Mouse (Mus musculus): ENCODE results near the gene Mill2. TPM values are rescaled to one million over a fixed set of nuclear protein-coding genes. Genes with fewer than 3 reads are reported as not detected.
"Not testable (repeated sequence)": the region's sequence is repeated elsewhere in the genome, so short reads cannot be mapped to it uniquely, and the experiment has no call there.

Gene Mill2
- polyA plus RNA-seq, 1 experiment from 2014 or later, result 0.51 TPM

DNA sequence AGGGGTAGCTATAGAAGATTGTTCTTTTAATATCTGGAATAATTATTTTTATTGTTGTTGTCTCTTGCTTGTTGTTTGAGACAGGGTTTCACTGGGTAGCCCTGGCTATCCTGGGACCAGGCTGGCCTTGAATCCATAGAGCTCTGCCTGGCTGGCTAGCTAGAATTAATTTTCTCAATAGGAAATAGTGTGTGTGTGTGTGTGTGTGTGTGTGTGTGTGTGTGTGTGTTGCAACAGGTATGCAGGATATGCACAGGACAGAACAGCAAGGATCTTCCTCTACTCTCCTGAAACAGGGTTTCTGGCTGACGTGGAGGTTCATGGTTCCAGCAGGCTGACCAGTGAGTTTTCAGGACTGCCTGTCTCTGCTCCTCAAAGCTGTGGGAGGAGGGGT, 1.4 kb downstream of the Mill2 start:
- Histone ChIP-seq H3K4me2 (peak overlapping the region; percentile 67), H3K36me3 (no peaks in the 10 kb centered on the region), H3K27ac (replicated peaks) (peak overlapping the region; percentile 64; the same call in 1 of the 2 replicates), H3K27me3 (replicated peaks) (no peaks in the 10 kb centered on the region), H3K4me1 (peaks cover 11% of the 10 kb centered on the region), H3K9ac (replicated peaks) (no peak overlapping the region), H3K9me3 (replicated peaks) (no peaks in the 10 kb centered on the region), H3K4me3 (replicated peaks) (peak overlapping the region; percentile 20; the same call in 1 of the 2 replicates)
- 0 out of 2 replicates have a peak, but pooled peaks have one; percentile 11 for ATAC-seq (ENCODE audit: low FRiP score)
- 70% methylated on average over 1 of the region's 1 CpGs for WGBS

GRCm38 (mm10) chr7:18844811-18845210, 5.0 kb downstream of the Mill2 start:
- no peak overlapping the region for H3K4me2 ChIP-seq
- H3K4me3 ChIP-seq (replicated peaks), result no peak overlapping the region
- H3K9me3 ChIP-seq (replicated peaks), result no peaks in the 10 kb centered on the region
- 25% methylated on average over 5 of the region's 5 CpGs for WGBS
- H3K27me3 ChIP-seq (replicated peaks), result no peaks in the 10 kb centered on the region
- H3K36me3 ChIP-seq, result no peaks in the 10 kb centered on the region
- H3K9ac ChIP-seq (replicated peaks), result no peak overlapping the region
- ATAC-seq (ENCODE audit: low FRiP score), result no peak
- no peak overlapping the region for H3K27ac ChIP-seq (replicated peaks)
- peaks cover 10% of the 10 kb centered on the region for H3K4me1 ChIP-seq

GRCm38 (mm10) chr7:18848395-18848794, 8.6 kb downstream of the Mill2 start:
- Histone ChIP-seq H3K36me3 (no peaks in the 10 kb centered on the region), H3K4me1 (no peaks in the 10 kb centered on the region), H3K4me2 (no peak overlapping the region), H3K27me3 (replicated peaks) (no peaks in the 10 kb centered on the region), H3K4me3 (replicated peaks) (no peak overlapping the region), H3K27ac (replicated peaks) (no peak overlapping the region), H3K9ac (replicated peaks) (no peak overlapping the region), H3K9me3 (replicated peaks) (no peaks in the 10 kb centered on the region)
- 90% methylated on average over 1 of the region's 1 CpGs for WGBS
- ATAC-seq (ENCODE audit: low FRiP score), result no peak

DNA sequence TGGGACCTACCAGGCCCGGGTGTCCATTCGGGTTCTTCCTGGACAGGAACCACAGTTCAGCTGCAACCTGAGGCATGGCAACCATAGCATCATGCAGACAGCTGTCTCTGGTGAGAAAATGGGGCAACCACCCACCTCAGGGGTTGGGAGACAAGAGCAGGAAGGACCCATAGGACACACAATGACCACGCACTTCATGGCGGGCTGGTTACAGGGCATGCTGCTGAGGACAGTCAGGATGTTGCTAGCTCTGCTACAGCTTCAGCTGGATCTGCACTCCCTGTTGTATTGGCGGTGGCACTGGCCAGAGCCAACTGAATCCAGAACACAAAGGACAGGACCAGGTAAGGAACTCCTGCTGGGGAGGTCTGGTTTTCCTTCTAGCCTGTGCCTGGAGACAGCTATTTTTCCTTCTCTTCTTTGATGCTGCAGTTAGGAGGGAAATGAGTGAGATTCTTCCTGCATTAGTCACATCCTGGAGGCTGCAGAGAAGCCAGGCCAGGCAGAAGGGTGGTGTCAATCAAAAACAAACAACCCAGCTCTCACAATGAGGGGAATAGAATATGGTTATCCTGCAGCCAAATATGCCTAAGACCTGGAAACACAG, 18.6 kb downstream of the Mill2 start:
- H3K36me3 ChIP-seq, result no peaks in the 10 kb centered on the region
- H3K27ac ChIP-seq (replicated peaks), result 0 out of 2 replicates have a peak overlapping the region, but pooled peaks have one; percentile 28
- no peak for ATAC-seq (ENCODE audit: low FRiP score)
- H3K27me3 ChIP-seq (replicated peaks), result no peaks in the 10 kb centered on the region
- H3K4me1 ChIP-seq, result no peaks in the 10 kb centered on the region
- no peak overlapping the region for H3K4me3 ChIP-seq (replicated peaks)
- no peaks in the 10 kb centered on the region for H3K9me3 ChIP-seq (replicated peaks)
- 82% methylated on average over 5 of the region's 5 CpGs for WGBS
- H3K9ac ChIP-seq (replicated peaks), result no peak overlapping the region
- H3K4me2 ChIP-seq, result no peak overlapping the region

GRCm38 (mm10) chr7:18862801-18863200, 23.0 kb downstream of the Mill2 start:
- Histone ChIP-seq H3K4me2 (no peak overlapping the region), H3K27me3 (replicated peaks) (no peaks in the 10 kb centered on the region), H3K4me1 (no peaks in the 10 kb centered on the region), H3K27ac (replicated peaks) (no peak overlapping the region), H3K4me3 (replicated peaks) (no peak overlapping the region), H3K9me3 (replicated peaks) (no peaks in the 10 kb centered on the region), H3K36me3 (no peaks in the 10 kb centered on the region), H3K9ac (replicated peaks) (no peak overlapping the region)
- ATAC-seq (ENCODE audit: low FRiP score), result no peak
- WGBS, result 93% methylated on average over 6 of the region's 6 CpGs

DNA sequence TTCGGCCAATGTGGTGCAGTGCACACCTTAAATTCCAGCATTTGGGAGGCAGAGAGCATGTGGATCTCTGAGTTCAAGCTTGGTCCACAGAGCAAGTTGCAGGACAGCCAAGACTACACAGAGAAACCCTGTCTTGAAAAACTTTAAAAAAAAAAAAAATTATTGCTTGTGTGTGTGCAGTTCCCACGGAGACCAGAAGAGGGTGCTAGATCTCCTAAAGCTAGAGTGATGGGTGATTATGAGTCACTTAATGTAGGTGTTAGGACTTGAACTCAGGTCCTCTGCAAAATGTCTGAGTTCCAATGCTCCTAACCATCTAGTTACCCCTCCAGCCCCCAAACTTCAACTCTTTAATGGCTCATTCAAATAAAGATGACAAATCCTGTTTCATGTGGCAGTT, 28.7 kb downstream of the Mill2 start:
- no peak overlapping the region for H3K27ac ChIP-seq (replicated peaks)
- no peaks in the 10 kb centered on the region for H3K9me3 ChIP-seq (replicated peaks)
- no peak for ATAC-seq (ENCODE audit: low FRiP score)
- 91% methylated on average over 2 of the region's 2 CpGs for WGBS
- H3K27me3 ChIP-seq (replicated peaks), result no peaks in the 10 kb centered on the region
- no peak overlapping the region for H3K4me2 ChIP-seq
- no peak overlapping the region for H3K9ac ChIP-seq (replicated peaks)
- H3K36me3 ChIP-seq, result no peaks in the 10 kb centered on the region
- no peak overlapping the region for H3K4me3 ChIP-seq (replicated peaks)
- peaks cover 6% of the 10 kb centered on the region; the same call in 1 of the 2 replicates for H3K4me1 ChIP-seq

DNA sequence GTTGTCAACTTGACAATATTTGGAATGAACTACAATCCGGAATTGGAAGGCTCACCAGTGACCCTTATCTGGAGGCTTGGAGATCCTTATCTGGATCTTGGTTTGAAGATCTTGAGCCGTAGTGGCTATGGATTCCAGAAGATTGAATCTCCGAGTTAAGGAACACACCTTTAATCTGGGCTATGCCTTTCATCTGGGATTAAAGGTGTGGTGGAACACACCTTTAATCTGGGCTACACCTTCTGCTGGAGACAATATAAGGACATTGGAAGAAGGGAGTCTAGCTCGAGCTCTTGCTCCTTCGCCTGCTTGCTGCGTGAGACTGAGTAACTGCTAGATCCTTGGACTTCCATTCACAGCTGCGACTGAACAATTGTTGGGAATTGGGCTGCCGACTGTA, 31.3 kb downstream of the Mill2 start, which contains the start of gene Pglyrp1:
Gene Pglyrp1 (plus strand): TSS at position 301 of the 400 bp plus-strand sequence.
- not testable (repeated sequence) for H3K27ac ChIP-seq (replicated peaks); ATAC-seq (ENCODE audit: low FRiP score); H3K9ac ChIP-seq (replicated peaks); H3K4me2 ChIP-seq; H3K36me3 ChIP-seq; H3K4me1 ChIP-seq; H3K27me3 ChIP-seq (replicated peaks); H3K4me3 ChIP-seq (replicated peaks); H3K9me3 ChIP-seq (replicated peaks)
- WGBS, result 88% methylated on average over 1 of the region's 8 CpGs

GRCm38 (mm10) chr7:18872014-18872802, 32.4 kb downstream of the Mill2 start:
- no peaks in the 10 kb centered on the region for H3K27me3 ChIP-seq (replicated peaks)
- peak overlapping the region; percentile 96 for H3K4me2 ChIP-seq
- H3K36me3 ChIP-seq, result no peaks in the 10 kb centered on the region
- peak overlapping the region; percentile 49 for H3K4me3 ChIP-seq (replicated peaks)
- H3K4me1 ChIP-seq, result peaks cover 6% of the 10 kb centered on the region; the same call in 1 of the 2 replicates
- no peak overlapping the region for H3K27ac ChIP-seq (replicated peaks)
- WGBS, result 30% methylated on average over 14 of the region's 14 CpGs
- peak overlapping the region; percentile 53 for H3K9ac ChIP-seq (replicated peaks)
- H3K9me3 ChIP-seq (replicated peaks), result no peaks in the 10 kb centered on the region
- ATAC-seq (ENCODE audit: low FRiP score), result peak; percentile 77

DNA sequence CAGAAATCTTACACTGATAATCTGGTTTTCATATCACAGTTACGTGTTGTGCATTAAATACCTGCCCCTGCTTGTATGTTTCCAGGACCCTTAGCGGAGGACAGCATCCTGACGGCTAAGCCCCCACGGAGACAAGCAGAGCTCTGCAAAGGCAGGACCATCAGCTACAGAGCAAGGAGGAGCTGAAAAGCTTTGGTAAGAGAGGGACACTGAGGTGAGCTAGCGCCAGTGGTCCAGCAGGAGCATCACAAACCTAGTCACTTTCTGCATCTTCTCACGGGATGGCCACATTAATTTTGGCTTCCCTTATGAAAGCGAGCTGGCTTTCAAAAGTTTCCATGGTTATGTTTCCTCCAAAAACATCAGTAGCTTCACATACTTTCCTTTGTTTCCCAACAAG, 33.0 kb downstream of the Mill2 start:
- ATAC-seq (ENCODE audit: low FRiP score), result peak; percentile 72
- WGBS, result 2% methylated on average over 7 of the region's 7 CpGs
- H3K9ac ChIP-seq (replicated peaks), result peak overlapping the region; percentile 53
- H3K36me3 ChIP-seq, result no peaks in the 10 kb centered on the region
- H3K9me3 ChIP-seq (replicated peaks), result no peaks in the 10 kb centered on the region
- H3K4me3 ChIP-seq (replicated peaks), result peak overlapping the region; percentile 49
- H3K27me3 ChIP-seq (replicated peaks), result no peaks in the 10 kb centered on the region
- no peak overlapping the region for H3K27ac ChIP-seq (replicated peaks)
- peaks cover 6% of the 10 kb centered on the region; the same call in 1 of the 2 replicates for H3K4me1 ChIP-seq
- peak overlapping the region; percentile 96 for H3K4me2 ChIP-seq

DNA sequence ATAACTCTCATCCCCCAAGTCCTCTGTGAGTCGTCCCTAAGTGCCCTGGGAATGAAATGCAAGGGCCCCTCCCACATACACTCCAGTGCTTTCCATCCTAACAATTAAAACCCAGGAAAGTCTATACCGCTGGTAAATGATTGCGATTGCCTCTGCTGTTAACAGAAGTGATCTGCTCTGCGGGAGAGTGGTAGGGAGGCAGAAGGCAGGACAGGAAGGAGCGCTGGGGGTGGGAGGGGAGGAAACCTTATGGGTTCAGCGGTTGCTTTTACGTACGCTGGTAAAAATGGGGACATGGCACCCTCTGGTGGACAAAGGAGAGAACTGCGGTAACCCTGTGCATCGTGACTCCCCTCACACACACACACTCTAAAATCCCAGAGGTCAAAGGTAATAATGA, 33.5 kb downstream of the Mill2 start:
- ATAC-seq (ENCODE audit: low FRiP score), result peak; percentile 85
- Histone ChIP-seq H3K4me3 (replicated peaks) (peak overlapping the region; percentile 49), H3K9me3 (replicated peaks) (no peaks in the 10 kb centered on the region), H3K4me1 (peaks cover 6% of the 10 kb centered on the region; the same call in 1 of the 2 replicates), H3K27ac (replicated peaks) (no peak overlapping the region), H3K27me3 (replicated peaks) (no peaks in the 10 kb centered on the region), H3K9ac (replicated peaks) (peak overlapping the region; percentile 53), H3K4me2 (peak overlapping the region; percentile 96), H3K36me3 (no peaks in the 10 kb centered on the region)
- under 1% methylated on average over 10 of the region's 10 CpGs for WGBS

DNA sequence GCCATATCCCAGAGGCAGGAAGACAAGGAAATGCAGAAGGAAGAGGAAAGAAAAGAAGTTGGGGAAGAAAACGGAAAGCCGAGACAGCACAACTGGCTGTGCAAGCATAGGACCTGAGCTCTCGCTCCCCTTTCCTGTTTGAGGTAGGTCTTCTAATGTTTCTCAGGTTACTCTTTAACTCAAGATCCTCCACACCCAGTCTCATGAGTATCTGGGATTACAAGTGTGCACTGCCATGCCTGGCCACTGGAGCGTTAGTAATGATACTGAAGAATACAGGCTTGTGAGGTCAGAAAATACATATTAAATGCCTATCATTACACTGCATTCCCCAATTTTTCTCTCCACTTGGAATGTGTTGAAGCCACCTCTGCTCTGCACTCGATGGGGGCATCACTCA, 35.6 kb downstream of the Mill2 start:
- Histone ChIP-seq H3K4me2 (no peak overlapping the region), H3K4me1 (peaks cover 6% of the 10 kb centered on the region; the same call in 1 of the 2 replicates), H3K9ac (replicated peaks) (no peak overlapping the region), H3K4me3 (replicated peaks) (no peak overlapping the region), H3K27me3 (replicated peaks) (no peaks in the 10 kb centered on the region), H3K27ac (replicated peaks) (no peak overlapping the region), H3K9me3 (replicated peaks) (no peaks in the 10 kb centered on the region), H3K36me3 (no peaks in the 10 kb centered on the region)
- 89% methylated on average over 5 of the region's 5 CpGs for WGBS
- ATAC-seq (ENCODE audit: low FRiP score), result no peak

- no peak overlapping the region for H3K9ac ChIP-seq (replicated peaks)
- no peak overlapping the region for H3K4me3 ChIP-seq (replicated peaks)
- no peak overlapping the region for H3K27ac ChIP-seq (replicated peaks)
- no peaks in the 10 kb centered on the region for H3K9me3 ChIP-seq (replicated peaks)
- 88% methylated on average over 7 of the region's 7 CpGs for WGBS
- H3K4me1 ChIP-seq, result no peaks in the 10 kb centered on the region
- no peak for ATAC-seq (ENCODE audit: low FRiP score)
- H3K4me2 ChIP-seq, result no peak overlapping the region
- H3K27me3 ChIP-seq (replicated peaks), result no peaks in the 10 kb centered on the region
- no peaks in the 10 kb centered on the region for H3K36me3 ChIP-seq
Observed at GRCm38 (mm10) chr7:18878691-18879090, 38.9 kb downstream of the Mill2 start.

Data from neural tube, embryonic 15.5 days (tissue).